ENCODE assay signal across 20 mouse cellular contexts in genomic region chr9:43433953-43434352, GRCm38 (mm10).
"Had no signal": no experiment of that assay in that cellular context is flagged by ENCODE, and none has a peak within 500 bp of the region (broad histone marks: within the 10 kb centered on the region; RNA-seq: fewer than 3 reads in every experiment).

No protein-coding gene starts in this region.

- H3K9ac ChIP-seq: hindbrain, embryonic 15.5 days; limb, embryonic 13.5 days; liver, embryonic 13.5 days; lung, embryonic 15.5 days; midbrain, embryonic 13.5 days; neural tube, embryonic 13.5 days; stomach, embryonic 15.5 days had no signal

- H3K27me3 ChIP-seq: hindbrain, embryonic 15.5 days; limb, embryonic 13.5 days; liver, embryonic 13.5 days; lung, embryonic 15.5 days; midbrain, embryonic 13.5 days; neural tube, embryonic 13.5 days; stomach, embryonic 15.5 days had no signal

- H3K36me3 ChIP-seq: hindbrain, embryonic 15.5 days; limb, embryonic 10.5 days; limb, embryonic 13.5 days; liver, embryonic 13.5 days; lung, embryonic 15.5 days; midbrain, embryonic 10.5 days; midbrain, embryonic 13.5 days; neural tube, embryonic 13.5 days; stomach, embryonic 15.5 days had no signal

- H3K4me1 ChIP-seq: hindbrain, embryonic 15.5 days; limb, embryonic 10.5 days; limb, embryonic 13.5 days; liver, embryonic 13.5 days; lung, embryonic 15.5 days; megakaryocyte, embryonic 14.5 days; neural tube, embryonic 13.5 days; stomach, embryonic 15.5 days had no signal

- H3K4me2 ChIP-seq: hindbrain, embryonic 15.5 days; limb, embryonic 13.5 days; liver, embryonic 13.5 days; lung, embryonic 15.5 days; midbrain, embryonic 13.5 days; neural tube, embryonic 13.5 days; stomach, embryonic 15.5 days had no signal

- H3K9me3 ChIP-seq: hindbrain, embryonic 15.5 days; limb, embryonic 10.5 days; limb, embryonic 13.5 days; liver, embryonic 13.5 days; lung, embryonic 15.5 days; megakaryocyte, embryonic 14.5 days; midbrain, embryonic 10.5 days; midbrain, embryonic 13.5 days; neural tube, embryonic 13.5 days; stomach, embryonic 15.5 days had no signal

- ATAC-seq: intestine, postnatal 0 days; midbrain, embryonic 13.5 days; midbrain, embryonic 16.5 days had no signal

- H3K27ac ChIP-seq: hindbrain, embryonic 15.5 days; limb, embryonic 10.5 days; limb, embryonic 13.5 days; liver, embryonic 13.5 days; lung, embryonic 15.5 days; midbrain, embryonic 10.5 days; midbrain, embryonic 13.5 days; neural tube, embryonic 13.5 days; stomach, embryonic 15.5 days had no signal

- H3K4me3 ChIP-seq: hindbrain, embryonic 15.5 days; limb, embryonic 10.5 days; limb, embryonic 13.5 days; liver, embryonic 13.5 days; lung, embryonic 15.5 days; megakaryocyte, embryonic 14.5 days; midbrain, embryonic 10.5 days; midbrain, embryonic 13.5 days; myocyte; neural tube, embryonic 13.5 days; stomach, embryonic 15.5 days had no signal

- DNase-seq: layer of hippocampus, adult 9-11 months; liver, embryonic 13.5 days; lung, adult 18-20 months; lung, postnatal 10 days; lung, postnatal 36 days; right cerebral cortex, postnatal 25 days; spleen, adult 18-20 months; thymus, postnatal 25 days had no signal
